Mouse (Mus musculus) mouse trophoblast stem cell (cell line): ENCODE measurements around the gene Abcc1.

ENCODE experiments used
- in situ Hi-C, 2 experiments: fragments of 300-500 bp; cut with MseI, MboI; formaldehyde crosslinking; loops; 2 replicates in 1 of 2; 3 replicates in 1 of 2; pipeline ENCODE4 v1.15.1; 2025

The Abcc1 gene

DNA sequence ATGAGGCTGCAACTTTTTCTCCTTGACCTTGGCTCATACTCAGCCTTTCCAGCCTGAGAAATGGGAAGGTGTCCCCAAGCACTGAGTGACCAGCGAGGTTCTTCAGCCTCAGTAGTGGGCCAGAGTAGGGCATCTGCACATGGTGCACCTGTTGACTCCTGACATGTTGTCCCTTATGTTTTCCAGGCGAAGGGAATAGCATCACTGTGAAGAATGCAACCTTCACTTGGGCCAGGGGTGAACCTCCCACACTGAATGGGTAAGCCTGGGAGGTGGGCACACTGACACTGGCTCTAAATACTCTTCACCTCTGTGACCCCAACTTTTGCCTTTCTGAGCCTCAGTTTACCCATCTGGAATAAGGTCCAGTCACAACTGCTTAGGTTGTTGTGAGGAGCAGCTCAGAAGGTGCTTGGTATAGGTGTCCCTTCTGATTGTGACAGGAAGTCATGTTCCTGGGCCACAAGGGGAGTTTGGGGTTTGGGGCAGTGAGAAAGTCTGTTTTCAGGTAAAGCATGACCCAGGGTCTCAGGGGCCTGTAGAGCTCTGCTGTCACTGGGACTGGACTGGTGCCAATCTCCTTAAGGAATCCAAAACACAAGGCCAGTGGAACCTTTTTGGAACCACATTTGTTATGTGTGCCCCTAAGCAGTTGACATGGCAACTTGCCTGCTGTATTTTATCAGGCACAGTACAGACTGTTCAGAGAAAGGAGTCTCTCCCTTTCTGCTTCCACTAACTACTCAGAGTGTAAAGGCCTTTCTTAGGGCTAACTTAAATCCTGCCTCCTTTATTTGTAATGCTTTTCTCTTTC, 78.7 kb downstream of the Abcc1 start:
- in situ Hi-C loops = no loop called here

DNA sequence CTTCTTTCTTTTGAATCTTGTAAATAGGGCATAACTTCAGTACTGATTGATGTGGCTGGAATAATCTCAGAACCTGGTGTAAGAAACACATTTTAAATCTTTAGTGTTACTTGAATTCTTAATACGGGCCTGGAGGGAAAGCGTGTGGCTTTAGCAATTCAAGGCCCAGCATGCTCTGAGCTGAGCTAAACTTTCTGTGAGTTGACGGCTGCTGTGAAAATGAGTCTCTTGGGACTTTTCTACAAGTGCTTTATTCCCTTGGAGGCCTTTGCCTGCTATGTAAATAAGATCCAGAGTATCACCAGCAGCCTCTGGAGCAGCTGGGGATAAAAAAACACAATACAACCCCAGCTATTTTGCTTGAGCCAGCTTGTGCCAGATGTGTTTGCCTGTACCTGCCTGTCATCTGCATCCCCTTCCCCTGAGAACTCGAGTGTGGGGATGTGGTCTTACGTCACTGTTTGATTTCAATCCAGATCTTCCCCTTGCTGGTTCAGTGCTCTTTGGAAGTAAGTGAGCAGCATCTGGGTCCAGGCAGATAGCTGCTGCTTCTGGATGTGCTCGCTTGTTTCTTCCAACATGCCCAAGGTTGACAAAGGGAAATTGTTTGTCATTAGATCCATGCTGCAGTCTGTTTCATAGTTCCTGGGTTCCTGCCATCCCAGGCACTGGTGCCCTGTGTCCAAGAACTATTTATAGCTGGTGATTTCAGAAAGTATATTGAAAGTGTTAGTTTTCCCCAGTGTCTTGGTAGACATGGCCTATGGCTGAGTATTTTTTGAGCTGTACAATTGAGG, 82.9 kb downstream of the Abcc1 start:
- in situ Hi-C loops = no loop called here

- in situ Hi-C loops = no loop called here
Measured at GRCm38 (mm10) chr16:14445197-14445596, 83.8 kb downstream of the Abcc1 start.

DNA sequence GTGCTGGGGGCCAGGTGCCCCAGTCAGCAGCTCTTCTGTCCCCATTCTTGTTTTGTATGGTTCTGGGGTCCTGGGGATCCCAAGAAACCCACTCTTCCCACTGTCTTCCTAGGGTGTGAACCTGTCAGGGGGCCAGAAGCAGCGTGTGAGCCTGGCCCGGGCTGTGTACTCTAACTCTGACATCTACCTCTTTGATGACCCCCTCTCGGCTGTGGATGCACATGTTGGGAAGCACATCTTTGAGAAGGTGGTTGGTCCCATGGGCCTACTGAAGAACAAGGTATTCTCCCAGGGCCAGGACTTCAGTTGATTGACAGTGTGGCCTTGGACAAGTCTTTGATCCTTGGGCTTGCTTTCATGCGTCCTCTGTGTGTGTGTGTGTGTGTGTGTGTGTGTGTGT, 86.0 kb downstream of the Abcc1 start:
- in situ Hi-C loops = no loop called here

DNA sequence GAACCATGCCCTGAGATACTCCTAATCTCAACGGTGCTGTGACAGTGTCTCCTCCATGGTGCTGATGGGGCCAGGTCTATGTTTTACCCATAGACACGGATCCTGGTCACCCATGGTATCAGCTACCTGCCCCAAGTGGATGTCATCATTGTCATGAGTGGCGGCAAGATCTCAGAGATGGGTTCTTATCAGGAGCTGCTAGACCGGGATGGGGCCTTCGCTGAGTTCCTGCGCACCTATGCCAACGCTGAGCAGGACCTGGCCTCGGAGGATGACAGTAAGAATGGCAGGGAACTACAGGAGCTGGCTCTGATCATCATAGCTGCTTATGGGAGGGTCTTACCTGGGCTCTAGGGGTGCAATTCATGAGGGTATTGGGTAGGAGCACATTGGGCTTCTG, 86.9 kb downstream of the Abcc1 start:
- in situ Hi-C loops = no loop called here

DNA sequence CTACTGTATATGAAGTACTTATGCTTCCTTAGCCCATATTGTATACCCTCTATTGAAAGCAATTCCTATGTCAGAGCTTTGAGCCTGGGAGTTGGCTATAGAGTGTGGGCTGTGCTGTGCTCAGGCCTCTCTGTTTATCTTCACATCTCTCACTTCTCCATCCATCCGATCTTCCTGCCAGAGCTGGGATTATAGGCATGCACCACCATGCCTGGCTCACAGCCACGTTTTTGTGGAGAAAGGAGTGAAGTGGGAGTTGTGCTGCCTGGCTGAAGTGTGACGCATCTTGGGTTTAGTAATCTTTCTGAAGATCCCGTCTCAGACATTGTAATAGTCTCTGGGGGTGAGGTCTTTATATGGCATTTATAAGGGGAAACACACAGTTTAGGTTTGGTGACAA, 88.5 kb downstream of the Abcc1 start:
- in situ Hi-C loops = no loop called here

DNA sequence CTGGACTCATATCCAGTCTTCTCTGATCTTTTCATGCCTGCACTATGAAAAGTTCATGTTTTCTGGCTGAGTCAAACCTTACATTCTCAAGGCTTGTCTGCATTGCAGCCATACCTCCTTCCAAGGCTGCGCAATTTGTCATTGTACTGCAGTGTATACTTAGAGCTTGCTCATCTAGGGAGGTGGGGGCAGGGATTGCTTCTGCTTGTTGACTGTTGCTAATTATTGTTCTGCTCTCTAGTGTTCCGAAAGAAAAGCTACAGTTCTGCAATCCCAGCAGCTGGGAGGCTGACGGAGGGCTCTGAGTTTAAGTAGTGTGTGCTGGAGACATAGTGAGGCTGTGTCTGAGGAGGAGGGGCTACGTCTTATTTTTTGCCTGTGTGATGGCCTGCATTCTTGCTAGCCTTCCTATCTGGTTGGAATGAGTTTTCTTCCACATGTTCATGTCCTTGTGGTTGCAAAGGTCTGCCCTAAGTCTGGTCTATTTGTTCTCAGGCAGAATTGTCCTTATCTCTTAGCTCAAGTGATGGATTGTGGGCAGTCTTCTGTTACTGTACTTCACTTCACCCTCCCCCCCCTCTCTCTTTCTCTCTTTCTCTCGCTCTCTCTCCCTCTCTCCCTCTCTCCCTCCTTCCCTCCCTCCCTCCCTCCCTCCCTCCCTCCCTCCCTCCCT, 90.2 kb downstream of the Abcc1 start:
- in situ Hi-C loops = no loop called here

GRCm38 (mm10) chr16:14462535-14462934, 101.2 kb downstream of the Abcc1 start:
- in situ Hi-C loops = no loop called here

DNA sequence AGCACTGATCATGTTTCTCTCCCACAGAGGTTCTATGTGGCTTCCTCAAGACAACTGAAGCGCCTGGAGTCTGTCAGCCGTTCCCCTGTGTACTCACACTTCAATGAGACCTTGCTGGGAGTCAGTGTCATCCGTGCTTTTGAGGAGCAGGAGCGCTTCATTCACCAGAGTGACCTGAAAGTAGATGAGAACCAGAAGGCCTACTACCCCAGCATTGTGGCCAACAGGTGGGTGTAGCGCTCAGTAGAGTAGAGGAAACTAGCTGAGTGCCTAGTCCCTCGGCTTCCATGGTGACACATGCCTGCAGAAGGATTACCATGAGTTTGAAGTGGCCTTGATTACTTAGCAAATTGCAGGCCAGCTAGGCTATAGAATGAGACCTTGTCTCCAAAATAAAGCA, 103.7 kb downstream of the Abcc1 start:
- in situ Hi-C loops = no loop called here

DNA sequence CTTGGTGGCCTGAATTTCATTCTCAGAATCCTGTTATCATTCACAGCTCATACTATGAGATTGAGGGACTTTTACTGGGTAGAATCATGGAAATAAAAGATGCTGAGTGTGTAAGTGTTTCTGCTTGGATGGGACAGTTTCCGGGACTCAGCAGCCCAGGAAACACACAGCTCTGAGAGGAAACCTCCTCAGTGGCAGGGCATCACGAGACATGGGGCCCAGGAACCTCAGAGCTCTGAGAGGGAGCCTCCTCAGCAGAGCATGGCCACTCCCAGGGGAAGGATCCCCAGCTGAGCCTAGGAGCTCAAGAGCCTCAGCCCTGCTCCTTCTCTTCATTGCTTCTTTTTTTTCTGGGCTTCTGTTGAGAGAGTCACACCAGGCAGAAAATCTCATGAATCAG, 107.0 kb downstream of the Abcc1 start:
- in situ Hi-C loops = no loop called here

DNA sequence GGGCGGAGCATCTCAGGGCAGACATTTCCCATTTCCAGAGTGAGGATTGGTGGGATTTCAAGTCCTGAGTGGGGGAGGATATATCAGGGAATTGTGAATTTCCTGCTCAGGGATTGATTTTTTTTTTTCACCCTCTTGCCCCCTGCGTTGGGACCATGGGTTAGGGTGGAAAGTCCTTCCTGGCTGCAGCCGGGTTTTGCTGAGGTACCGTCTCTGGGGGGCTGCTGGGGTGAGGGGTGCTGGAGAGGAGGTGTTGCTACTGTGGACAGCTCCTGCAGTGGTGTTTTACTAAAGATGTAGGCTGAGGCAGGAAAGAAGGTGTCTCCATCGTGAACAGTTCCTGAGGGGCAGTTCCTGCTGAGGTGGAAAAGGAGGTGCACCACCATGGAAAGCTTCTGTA, 107.5 kb downstream of the Abcc1 start:
- in situ Hi-C loops = no loop called here

- in situ Hi-C loops = no loop called here
Measured at GRCm38 (mm10) chr16:14472171-14472570, 110.8 kb downstream of the Abcc1 start.

DNA sequence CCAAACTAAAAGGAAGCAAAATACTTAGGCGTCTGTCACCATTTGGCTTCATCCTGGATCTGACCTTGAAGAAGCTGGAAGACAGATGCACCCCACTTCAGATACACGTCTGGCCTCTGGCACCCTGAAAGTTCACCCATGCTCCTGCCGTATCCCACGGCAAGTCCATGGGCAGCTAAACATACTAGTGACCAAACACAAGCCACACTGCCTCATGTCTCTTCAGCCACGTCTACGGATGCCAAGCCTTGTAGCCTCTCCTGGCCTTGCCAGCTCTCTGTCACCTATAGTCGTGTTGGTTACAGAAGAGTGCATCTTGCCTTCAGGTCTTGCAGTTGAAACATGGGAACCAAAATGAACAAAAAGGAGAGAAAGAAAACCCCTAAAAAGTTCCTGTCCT, 112.3 kb downstream of the Abcc1 start:
- in situ Hi-C loops = no loop called here

DNA sequence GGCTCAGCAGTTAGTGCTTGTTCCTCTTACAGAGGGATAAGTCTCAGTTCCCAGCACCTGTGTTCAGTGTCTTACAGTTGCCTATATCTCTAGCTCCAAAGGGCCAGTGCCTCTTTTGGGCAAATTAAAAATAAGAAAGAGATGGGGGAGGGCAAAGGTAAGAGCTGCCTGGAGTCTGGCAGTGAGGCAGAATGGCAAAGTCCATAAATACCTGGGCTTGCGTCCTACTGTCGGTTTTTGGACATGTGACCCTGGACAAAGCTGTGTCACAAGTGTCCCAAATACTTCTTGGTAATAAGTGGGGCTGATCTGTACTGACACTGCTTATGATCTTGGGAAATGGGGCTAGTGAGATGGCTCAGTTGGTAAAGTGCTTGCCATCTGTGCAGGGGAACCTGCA, 113.6 kb downstream of the Abcc1 start:
- in situ Hi-C loops = loop anchor here in 1 of 2 experiments (25.0 kb wide), 1 partner anchor 238 kb away; no protein-coding TSS in a partner anchor

GRCm38 (mm10) chr16:14476056-14476455, 114.7 kb downstream of the Abcc1 start:
- in situ Hi-C loops = loop anchor here in 1 of 2 experiments (25.0 kb wide), 1 partner anchor 239 kb away; no protein-coding TSS in a partner anchor

DNA sequence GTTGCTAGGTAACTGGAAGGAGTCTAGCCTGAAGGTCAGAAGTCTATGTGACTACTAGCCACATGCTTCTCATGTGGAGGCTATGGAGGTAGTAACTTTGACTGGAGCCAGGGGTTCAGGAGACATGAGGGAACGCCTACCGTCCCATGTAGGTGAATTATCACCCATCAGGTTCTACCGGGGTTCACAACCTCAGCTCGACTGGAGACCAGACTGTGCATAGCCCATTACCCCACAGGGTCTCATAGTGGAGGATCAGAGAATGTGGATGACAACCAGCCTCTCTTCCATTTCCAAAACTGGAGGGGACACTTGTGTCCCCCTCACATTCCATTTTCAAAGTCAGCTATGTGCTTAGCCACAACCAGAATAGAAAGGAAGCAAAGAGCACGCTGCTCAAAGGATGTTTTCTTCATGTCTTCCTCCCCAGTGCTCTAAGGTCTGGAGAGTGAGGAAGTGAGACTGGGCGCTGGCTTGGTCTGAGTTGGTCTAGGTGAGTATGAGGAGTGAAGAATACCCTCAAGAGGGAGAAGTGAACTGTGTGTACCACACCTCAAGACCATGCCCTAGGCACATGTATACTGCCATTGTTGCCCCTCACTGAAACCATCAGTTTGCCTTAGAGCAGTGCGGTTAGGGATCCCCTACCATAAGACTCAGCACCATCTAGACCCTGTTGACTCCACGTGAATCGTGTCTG, 115.5 kb downstream of the Abcc1 start:
- in situ Hi-C loops = loop anchor here in 1 of 2 experiments (25.0 kb wide), 1 partner anchor 240 kb away; no protein-coding TSS in a partner anchor

- in situ Hi-C loops = loop anchor here in 1 of 2 experiments (25.0 kb wide), 1 partner anchor 240 kb away; no protein-coding TSS in a partner anchor
Measured at GRCm38 (mm10) chr16:14477510-14478300, 116.3 kb downstream of the Abcc1 start.

GRCm38 (mm10) chr16:14479641-14480040, 118.3 kb downstream of the Abcc1 start:
- in situ Hi-C loops = loop anchor here in 1 of 2 experiments (25.0 kb wide), 1 partner anchor 242 kb away; no protein-coding TSS in a partner anchor

GRCm38 (mm10) chr16:14483221-14483620, 121.9 kb downstream of the Abcc1 start:
- in situ Hi-C loops = loop anchor here in 1 of 2 experiments (25.0 kb wide), 1 partner anchor 246 kb away; no protein-coding TSS in a partner anchor

- in situ Hi-C loops = loop anchor here in 1 of 2 experiments (5.0 to 25.0 kb wide), 2 partner anchors 181 to 256 kb away; no protein-coding TSS in a partner anchor
Measured at GRCm38 (mm10) chr16:14493491-14494114, 132.2 kb downstream of the Abcc1 start.
